9 mouse cellular contexts compared by ENCODE assay signal in the genomic region with DNA sequence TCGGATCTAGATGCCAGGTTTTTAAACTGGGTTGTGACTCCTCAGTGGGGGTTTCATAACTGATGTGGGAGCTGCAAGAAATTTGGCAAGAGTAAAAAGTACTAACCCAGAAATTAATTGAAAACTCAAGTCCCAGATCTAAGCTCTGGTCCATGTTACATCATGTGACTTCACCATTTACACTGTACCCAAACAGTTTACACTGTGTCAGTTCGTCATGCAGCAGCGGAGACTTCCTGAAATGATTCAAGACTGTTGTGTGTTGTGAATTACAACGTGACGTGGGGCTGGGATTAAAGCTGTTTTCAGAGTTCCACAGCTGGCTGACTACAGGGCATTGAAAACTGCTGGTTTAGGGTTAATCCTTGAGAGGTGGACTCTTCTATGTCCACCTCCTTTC. TPM values are rescaled to one million over a fixed set of nuclear protein-coding genes. Genes with fewer than 3 reads are reported as not detected.
DNase-seq lines count a peak whose midpoint lies in the region; ATAC-seq and TF ChIP-seq lines count a peak whose summit lies in the region.
"Had no signal": no experiment of that assay in that cellular context is flagged by ENCODE, and none has a peak within 500 bp of the region (broad histone marks: within the 10 kb centered on the region; RNA-seq: fewer than 3 reads in every experiment).

No protein-coding gene starts in this region.

- no peak for ATAC-seq in hindbrain, embryonic 11.5 days (ENCODE audit: low FRiP score)
- ATAC-seq in megakaryocyte progenitor cell, adult 5-6 weeks (replicated peaks; ENCODE audit: poor library complexity): peak; percentile 18; the same call in 1 of the 2 replicates

- H3K27ac ChIP-seq in heart, embryonic 10.5 days: no peak overlapping the region
- no peak overlapping the region for H3K27ac ChIP-seq in ES-E14 (ENCODE audit: insufficient read depth, low read depth, low read length, poor library complexity, severe bottlenecking)
- no peak overlapping the region for H3K27ac ChIP-seq in hindbrain, embryonic 11.5 days (ENCODE audit: low read depth, low read length)

- 0 out of 2 replicates have a peak, but pooled peaks cover 9% of the 10 kb centered on the region for H3K4me1 ChIP-seq in heart, embryonic 10.5 days
- peaks cover 0 to 6% of the 10 kb centered on the region in 2 experiments; a peak in 1 of 4 replicates for H3K4me1 ChIP-seq in ES-E14 (ENCODE audit: control insufficient read depth in 2 of 2, insufficient read depth in 2 of 2, low read length in 2 of 2, poor library complexity in 1 of 2)
- 0 out of 2 replicates have a peak, but pooled peaks cover 2% of the 10 kb centered on the region for H3K4me1 ChIP-seq in hindbrain, embryonic 11.5 days (replicated peaks; ENCODE audit: control insufficient read depth, insufficient read depth, low read length)

- H3K27me3 ChIP-seq in heart, embryonic 10.5 days (ENCODE audit: insufficient read depth, poor library complexity, severe bottlenecking): no peaks in the 10 kb centered on the region
- H3K27me3 ChIP-seq in hindbrain, embryonic 11.5 days (ENCODE audit: control insufficient read depth, insufficient read depth, low read length): no peaks in the 10 kb centered on the region
- H3K27me3 ChIP-seq: Patski had no signal

- peak overlapping the region; percentile 94 for H3K4me3 ChIP-seq in heart, embryonic 10.5 days
- peak overlapping the region; percentile 77 to 87 for H3K4me3 ChIP-seq in ES-E14 (ENCODE audit: insufficient read depth in 1 of 2, low read depth in 1 of 2, low read length in 2 of 2, poor library complexity in 1 of 2, severe bottlenecking in 1 of 2)
- peak overlapping the region; percentile 79 for H3K4me3 ChIP-seq in hindbrain, embryonic 11.5 days (ENCODE audit: low read depth, low read length)

- peaks cover 42% of the 10 kb centered on the region for H3K36me3 ChIP-seq in heart, embryonic 10.5 days
- H3K36me3 ChIP-seq in ES-E14 (ENCODE audit: control insufficient read depth, insufficient read depth, low read length, poor library complexity, severe bottlenecking): peaks cover 31% of the 10 kb centered on the region
- H3K36me3 ChIP-seq in hindbrain, embryonic 11.5 days (ENCODE audit: control insufficient read depth, insufficient read depth, low read length): 0 out of 2 replicates have a peak, but pooled peaks cover 7% of the 10 kb centered on the region

- H3K9ac ChIP-seq in ES-E14 (ENCODE audit: insufficient read depth, low read depth, low read length, poor library complexity, severe bottlenecking): peak overlapping the region; percentile 96; the same call in 1 of the 2 replicates
- peak overlapping the region; percentile 74 for H3K9ac ChIP-seq in hindbrain, embryonic 11.5 days (ENCODE audit: low read depth, low read length)

- H3K4me2 ChIP-seq in hindbrain, embryonic 11.5 days (replicated peaks; ENCODE audit: low read depth, low read length): peak overlapping the region; percentile 71

- DNase-seq in heart, embryonic 10.5 days (ENCODE audit: low spot score): no peak
- DNase-seq in heart, postnatal 10 days: no peak
- no peak for DNase-seq in ES-E14 (ENCODE audit: low read depth, low spot score)
- DNase-seq in hindbrain, embryonic 11.5 days (ENCODE audit: low spot score): no peak
- no peak for DNase-seq in gastrocnemius, postnatal 10 days
- DNase-seq in left cerebral cortex, adult 9 months (ENCODE audit: low spot score in 2 of 2): no peak
- DNase-seq in layer of hippocampus, adult 8-10 months (ENCODE audit: low spot score in 2 of 2): no peak

- H3K9me3 ChIP-seq in heart, embryonic 10.5 days: no peaks in the 10 kb centered on the region
- no peaks in the 10 kb centered on the region for H3K9me3 ChIP-seq in ES-E14 (ENCODE audit: control insufficient read depth, insufficient read depth, low read depth, low read length)
- no peaks in the 10 kb centered on the region for H3K9me3 ChIP-seq in hindbrain, embryonic 11.5 days (ENCODE audit: control insufficient read depth, low read length)

- intact Hi-C loops in heart, postnatal 10 days (cut with DNase I): loop anchor here (5.0 kb wide), 2 partner anchors 210 to 455 kb away; no protein-coding TSS in a partner anchor

- in situ Hi-C loops in ES-E14 (cut with MboI; ENCODE audit: low sequenced_read_pairs in 2 of 2, unreplicated experiment in 2 of 2): no loop called here

- WGBS in heart, embryonic 10.5 days: 66% methylated on average over 5 of the region's 5 CpGs
- WGBS in hindbrain, embryonic 11.5 days: 75% methylated on average over 5 of the region's 5 CpGs

TF ChIP-seq in ES-E14, 5 proteins besides CTCF, POLR2A, EP300 and RAD21:
- TF ChIP-seq ZNF384 (IDR thresholded peaks at IDR 0.05; ENCODE audit: low read depth, low read length): no peak
- TF ChIP-seq MAFK (IDR thresholded peaks at IDR 0.05; ENCODE audit: insufficient read depth, low read depth, low read length): no peak
- TF ChIP-seq HCFC1 (IDR thresholded peaks at IDR 0.05; ENCODE audit: borderline replicate concordance, insufficient read depth, low read length): no peak
- TF ChIP-seq ZC3H11A (IDR thresholded peaks at IDR 0.05; ENCODE audit: borderline replicate concordance, low read depth, low read length): no peak
- no peak for TF ChIP-seq CHD2 (IDR thresholded peaks at IDR 0.05; ENCODE audit: low read depth, low read length)

RNA-seq across cellular contexts. Expression of a gene that starts 1.2 kb away (rescaled TPM):
- polyA plus RNA-seq in heart, embryonic 10.5 days (2016; fragmentation: Nextera tagmentation; extraction: Ambion mirVana): 150 and 186 TPM in 2 replicates
- 10 to 100 TPM; 55.5 to 61.6 TPM for total RNA-seq in heart, postnatal 10 days (2021)
- total RNA-seq in ES-E14 (2012; rRNA removed): 86.4 and 102 TPM in 2 replicates
- polyA plus RNA-seq in hindbrain, embryonic 11.5 days (2014; fragmentation: Nextera tagmentation; extraction: Ambion mirVana): 241 and 251 TPM in 2 replicates
- total RNA-seq in megakaryocyte progenitor cell, adult 5-6 weeks (2015): 129 and 130 TPM in 2 replicates
- 169 and 190 TPM in 2 replicates for total RNA-seq in megakaryocyte progenitor cell, adult 5-6 weeks (2017)
- 10 to 100 TPM; 53.5 to 55.6 TPM for total RNA-seq in gastrocnemius, postnatal 10 days (2021)
- total RNA-seq in layer of hippocampus, adult 8-10 months (2022): 10 to 100 TPM; 67.1 to 70.8 (median 67.8) TPM
